In genomic region chr5:35162120-35162519, GRCm38 (mm10) we compare ENCODE assay signal across 26 mouse cellular contexts. TPM values are rescaled to one million over a fixed set of nuclear protein-coding genes. Genes with fewer than 3 reads are reported as not detected.
DNase-seq lines count a peak whose midpoint lies in the region; ATAC-seq lines count a peak whose summit lies in the region.
"Had no signal": no experiment of that assay in that cellular context is flagged by ENCODE, and none has a peak within 500 bp of the region (broad histone marks: within the 10 kb centered on the region; RNA-seq: fewer than 3 reads in every experiment).

No protein-coding gene starts in this region.

- peak overlapping the region; percentile 56 for H3K4me2 ChIP-seq in liver, embryonic 13.5 days
- H3K4me2 ChIP-seq in liver, embryonic 16.5 days (ENCODE audit: low read depth, low read length): peak overlapping the region; percentile 50
- H3K4me2 ChIP-seq: embryonic facial prominence, embryonic 12.5 days; embryonic facial prominence, embryonic 15.5 days; forebrain, embryonic 13.5 days; heart, embryonic 15.5 days; hindbrain, embryonic 13.5 days had no signal

- H3K36me3 ChIP-seq in erythroblast, embryonic 14.5 days (ENCODE audit: control insufficient read depth): peaks cover 36% of the 10 kb centered on the region
- H3K36me3 ChIP-seq in liver, embryonic 13.5 days: peaks cover 5% of the 10 kb centered on the region
- no peaks in the 10 kb centered on the region for H3K36me3 ChIP-seq in liver, embryonic 16.5 days (ENCODE audit: control insufficient read depth, insufficient read depth)
- H3K36me3 ChIP-seq: embryonic facial prominence, embryonic 12.5 days; embryonic facial prominence, embryonic 15.5 days; forebrain, embryonic 10.5 days; heart, embryonic 12.5 days; heart, embryonic 15.5 days; hindbrain, embryonic 10.5 days; hindbrain, embryonic 13.5 days had no signal

- peak overlapping the region; percentile 53 for H3K9ac ChIP-seq in liver, embryonic 13.5 days
- peak overlapping the region; percentile 20 for H3K9ac ChIP-seq in liver, embryonic 16.5 days (ENCODE audit: low read depth, low read length)
- H3K9ac ChIP-seq: embryonic facial prominence, embryonic 12.5 days; embryonic facial prominence, embryonic 15.5 days; forebrain, embryonic 13.5 days; heart, embryonic 12.5 days; heart, embryonic 15.5 days; hindbrain, embryonic 13.5 days had no signal

- whole genome bisulfite sequencing in liver, embryonic 13.5 days (ENCODE audit: insufficient replicate concordance): 75% methylated on average over 3 of the region's 3 CpGs
- WGBS in liver, embryonic 16.5 days (ENCODE audit: insufficient replicate concordance): 68% methylated on average over 3 of the region's 3 CpGs

- peak; percentile 64 for DNase-seq in liver
- no peak for DNase-seq in liver, embryonic 13.5 days
- no peak for DNase-seq in kidney, postnatal 36 days
- DNase-seq in spleen, adult 18-20 months: no peak
- no peak for DNase-seq in testis, postnatal 14 days (ENCODE audit: low spot score)
- DNase-seq: adrenal gland, postnatal 14 days; cerebellum, adult 11-12 months; cerebellum, adult 9-10 months; gastrocnemius, postnatal 10 days; gastrocnemius, postnatal 36 days; heart, postnatal 10 days; heart, postnatal 36 days had no signal

- peak overlapping the region; percentile 98 for H3K27ac ChIP-seq in liver, embryonic 13.5 days
- H3K27ac ChIP-seq in liver, embryonic 16.5 days (ENCODE audit: low read length): peak overlapping the region; percentile 69
- H3K27ac ChIP-seq: embryonic facial prominence, embryonic 12.5 days; embryonic facial prominence, embryonic 15.5 days; forebrain, embryonic 13.5 days; heart, embryonic 15.5 days; hindbrain, embryonic 10.5 days; hindbrain, embryonic 13.5 days had no signal

- no peaks in the 10 kb centered on the region for H3K9me3 ChIP-seq in erythroblast, embryonic 14.5 days (ENCODE audit: control insufficient read depth, low read length)
- H3K9me3 ChIP-seq in liver, embryonic 13.5 days (replicated peaks): no peaks in the 10 kb centered on the region
- no peaks in the 10 kb centered on the region for H3K9me3 ChIP-seq in liver, embryonic 16.5 days (replicated peaks; ENCODE audit: control insufficient read depth, low read length)
- H3K9me3 ChIP-seq: embryonic facial prominence, embryonic 12.5 days; embryonic facial prominence, embryonic 15.5 days; forebrain, embryonic 10.5 days; forebrain, embryonic 13.5 days; heart, embryonic 15.5 days; hindbrain, embryonic 10.5 days; hindbrain, embryonic 13.5 days had no signal

- H3K4me3 ChIP-seq in erythroblast, embryonic 14.5 days (replicated peaks): peak overlapping the region; percentile 32
- H3K4me3 ChIP-seq in liver, embryonic 13.5 days (replicated peaks): 0 out of 2 replicates have a peak overlapping the region, but pooled peaks have one; percentile 22
- H3K4me3 ChIP-seq in liver, embryonic 16.5 days (ENCODE audit: low read depth, low read length): 0 out of 2 replicates have a peak overlapping the region, but pooled peaks have one; percentile 18
- H3K4me3 ChIP-seq: embryonic facial prominence, embryonic 12.5 days; embryonic facial prominence, embryonic 15.5 days; forebrain, embryonic 10.5 days; forebrain, embryonic 13.5 days; heart, embryonic 12.5 days; heart, embryonic 15.5 days; hindbrain, embryonic 10.5 days; hindbrain, embryonic 13.5 days had no signal

- peaks cover 17% of the 10 kb centered on the region for H3K27me3 ChIP-seq in erythroblast, embryonic 14.5 days (ENCODE audit: control insufficient read depth)
- H3K27me3 ChIP-seq in liver, embryonic 13.5 days: no peaks in the 10 kb centered on the region
- H3K27me3 ChIP-seq in liver, embryonic 16.5 days (ENCODE audit: control insufficient read depth, insufficient read depth, low read depth, low read length): no peaks in the 10 kb centered on the region
- H3K27me3 ChIP-seq: embryonic facial prominence, embryonic 15.5 days; forebrain, embryonic 13.5 days; heart, embryonic 12.5 days; heart, embryonic 15.5 days; hindbrain, embryonic 13.5 days had no signal

- no peak for ATAC-seq in erythroblast, adult 5-6 weeks (replicated peaks; ENCODE audit: low FRiP score, poor library complexity, severe bottlenecking)
- peak; percentile 69 for ATAC-seq in liver, embryonic 13.5 days (ENCODE audit: low read depth)
- peak; percentile 58 for ATAC-seq in liver, embryonic 16.5 days (ENCODE audit: low read depth)
- ATAC-seq: forebrain, embryonic 13.5 days; forebrain, embryonic 16.5 days; hindbrain, embryonic 16.5 days; Patski had no signal

- peaks cover 87% of the 10 kb centered on the region for H3K4me1 ChIP-seq in erythroblast, embryonic 14.5 days (ENCODE audit: control insufficient read depth)
- peaks cover 87% of the 10 kb centered on the region for H3K4me1 ChIP-seq in liver, embryonic 13.5 days (replicated peaks)
- peaks cover 48% of the 10 kb centered on the region for H3K4me1 ChIP-seq in liver, embryonic 16.5 days (ENCODE audit: control insufficient read depth, low read depth, low read length)

RNA-seq across cellular contexts. Expression of gene Lrpap1, which starts 56.6 kb away (rescaled TPM):
- 1.3 and 2.8 TPM in 2 replicates for polyA plus RNA-seq in erythroblast, embryonic 14.5 days (2012)
- total RNA-seq in erythroblast, adult 5-6 weeks (2015; ENCODE audit: low replicate concordance): 6.5 and 7.5 TPM in 2 replicates
- 10.0 and 17.0 TPM in 2 replicates for total RNA-seq in erythroblast, adult 5-6 weeks (2017; ENCODE audit: low replicate concordance)
- 64.0 and 76.5 TPM in 2 replicates for polyA plus RNA-seq in liver, embryonic 13.5 days (2015; fragmentation: Nextera tagmentation; extraction: Ambion mirVana)
- polyA plus RNA-seq in liver, embryonic 16.5 days (2015; fragmentation: Nextera tagmentation; extraction: Ambion mirVana): 90.6 and 92.1 TPM in 2 replicates

Comparison
In these comparisons a context has a peak if more than half of its experiments do, and no peak if none do; other contexts are left out.
1. RNA of gene Lrpap1, which starts 56.6 kb away (polyA plus RNA-seq): 90.6 to 92.1 TPM in liver, embryonic 16.5 days and 64.0 to 76.5 TPM in liver, embryonic 13.5 days; 1.3 to 2.8 TPM in erythroblast, embryonic 14.5 days; every median in the first group is over 10 times any median in the second.
2. Peak in every context shown above with its lines, with median percentiles within 50 percentile points of each other: H3K4me3 ChIP-seq.